Mouse (Mus musculus): ENCODE data around the gene Ppid.

The Ppid gene

DNA sequence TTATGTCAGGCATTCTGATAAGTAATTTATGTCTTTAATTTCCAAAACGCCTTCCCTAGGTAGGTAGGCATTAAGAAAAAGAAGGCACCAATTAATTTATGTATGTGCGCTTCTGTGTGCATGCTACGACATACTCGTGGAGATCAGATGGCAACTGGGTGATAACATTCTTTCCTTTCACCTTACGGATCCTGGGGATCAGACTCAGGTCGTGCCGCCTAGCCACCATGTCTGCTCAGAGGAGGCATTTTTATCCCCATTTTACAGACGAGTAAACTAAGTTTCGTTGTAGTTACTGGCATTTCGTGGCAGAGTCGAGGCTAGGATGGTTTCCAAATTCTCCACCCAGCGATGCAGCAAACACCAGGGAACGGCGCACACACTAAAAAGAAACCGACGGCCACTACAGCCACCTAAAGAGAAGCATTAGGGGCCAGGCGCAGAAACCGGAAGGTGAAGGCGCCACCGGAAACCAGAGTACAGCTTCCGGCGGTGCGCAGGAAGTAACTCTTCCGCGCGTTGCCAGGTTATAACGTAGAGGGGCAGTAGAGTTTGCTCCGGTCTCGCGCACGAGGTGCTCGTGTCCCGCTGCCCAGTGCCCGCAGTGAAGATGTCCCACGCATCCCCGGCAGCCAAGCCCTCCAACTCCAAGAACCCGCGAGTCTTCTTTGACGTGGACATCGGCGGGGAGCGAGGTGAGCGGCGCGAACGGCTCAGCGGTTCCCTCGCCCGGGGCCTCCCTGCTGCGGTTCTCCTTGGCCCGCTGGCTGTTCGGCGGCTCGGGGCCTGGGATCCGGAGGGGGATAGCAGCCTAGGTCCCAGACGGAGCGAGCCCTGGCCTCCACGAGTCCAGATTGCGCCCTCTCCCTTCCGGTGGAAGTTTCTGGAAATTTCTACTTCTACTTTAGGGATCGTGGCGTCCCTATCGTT, at the start of gene Ppid:
Ppid (plus strand) TSS at position 480 of the 930 bp plus-strand sequence.
- in situ Hi-C loops (cut with MboI; ENCODE audit: low pct_unique_long_range_greater_than_20kb in 1 of 2, low sequenced_read_pairs in 2 of 2, unreplicated experiment in 1 of 2): loop anchor here in 1 of 2 experiments (25.0 kb wide), 1 partner anchor 629 kb away; no protein-coding TSS in a partner anchor

DNA sequence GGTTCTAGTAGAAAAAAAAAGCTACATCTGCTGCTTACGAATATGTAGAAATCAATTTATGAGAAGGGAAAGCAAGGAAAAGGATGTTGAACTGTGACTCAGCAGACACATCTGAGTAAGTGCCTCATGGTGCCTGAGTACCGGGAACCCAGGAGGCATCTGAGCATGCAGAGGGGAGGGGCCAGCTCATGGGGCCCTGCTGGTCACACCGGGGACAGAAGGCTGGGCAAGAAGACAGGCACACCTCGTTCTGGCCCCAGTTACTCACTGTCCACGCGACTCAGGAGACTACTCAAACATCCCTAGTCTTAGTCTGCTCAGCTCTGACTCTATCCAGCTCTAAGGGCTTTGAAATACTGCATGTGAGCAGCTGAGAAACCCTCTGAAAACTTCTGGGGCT, 48.6 kb upstream of the Ppid start:
- in situ Hi-C loops (cut with MboI; ENCODE audit: low pct_unique_long_range_greater_than_20kb in 1 of 2, low sequenced_read_pairs in 2 of 2, unreplicated experiment in 1 of 2): no loop called here

DNA sequence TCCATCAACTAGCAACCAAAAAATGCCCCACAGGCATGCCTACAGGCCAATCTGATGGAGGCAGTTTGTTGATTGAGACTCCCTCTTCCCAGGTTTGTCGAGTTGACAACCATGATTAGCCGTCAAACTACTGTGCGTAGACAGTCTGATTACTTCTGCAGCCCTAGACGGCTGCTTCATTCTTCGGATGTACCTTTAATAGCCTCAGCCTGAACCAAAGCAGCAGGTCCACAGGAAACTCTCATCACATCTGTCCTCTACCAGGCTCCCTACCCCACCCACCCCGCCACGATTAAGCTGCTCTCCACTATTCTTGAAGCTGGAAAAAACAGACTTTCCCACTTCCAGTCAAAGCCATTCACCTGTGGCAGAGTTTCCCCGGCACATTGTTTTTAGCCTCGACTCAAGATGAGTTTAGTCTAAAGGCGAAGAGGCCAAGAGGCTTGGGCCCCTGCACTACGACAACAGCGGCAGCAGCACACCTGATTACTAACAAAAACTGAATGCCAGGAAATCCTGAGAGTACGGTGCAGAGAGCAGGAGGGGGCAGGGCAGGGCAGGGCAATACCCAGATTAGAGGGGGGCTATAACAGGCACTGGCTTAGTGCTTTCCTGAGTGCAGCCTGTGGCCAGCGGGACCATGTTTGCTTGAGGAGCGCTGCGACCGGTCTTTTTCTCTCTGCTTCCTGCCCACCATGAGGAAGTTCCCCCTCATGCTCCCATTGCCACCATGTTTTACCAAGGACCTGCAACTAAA, 42.3 kb upstream of the Ppid start:
- in situ Hi-C loops (cut with MboI; ENCODE audit: low pct_unique_long_range_greater_than_20kb in 1 of 2, low sequenced_read_pairs in 2 of 2, unreplicated experiment in 1 of 2): no loop called here

DNA sequence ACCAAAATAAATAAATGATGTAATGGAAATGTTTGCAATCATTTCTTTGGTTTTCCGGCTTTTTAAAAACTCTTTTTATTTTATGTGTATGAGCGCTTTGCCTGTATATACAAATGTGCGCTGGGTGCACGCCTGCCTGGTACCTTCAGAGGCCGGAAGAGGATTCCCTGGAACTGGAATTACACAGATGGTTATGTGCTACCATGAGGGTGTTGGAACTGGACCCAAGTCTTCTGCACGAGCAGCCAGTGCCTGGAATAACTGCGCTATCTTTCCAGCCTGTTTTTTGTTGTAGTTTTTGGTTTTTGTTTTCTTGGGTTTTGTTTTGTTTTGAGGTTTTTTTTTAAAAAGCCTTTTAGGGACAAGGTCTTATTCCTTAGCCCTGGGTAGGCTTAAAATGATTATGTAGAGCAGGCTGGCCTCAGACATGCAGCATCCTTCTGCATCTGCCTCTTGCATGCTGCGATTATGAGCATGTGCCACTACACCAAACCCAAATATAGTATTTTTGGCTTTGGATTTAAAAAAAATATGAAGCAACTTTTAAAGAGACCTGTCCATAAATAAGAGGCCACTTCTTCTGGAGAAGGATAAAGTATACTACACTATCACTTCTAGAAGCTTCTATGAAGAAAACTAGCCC, 41.3 kb upstream of the Ppid start:
- in situ Hi-C loops (cut with MboI; ENCODE audit: low pct_unique_long_range_greater_than_20kb in 1 of 2, low sequenced_read_pairs in 2 of 2, unreplicated experiment in 1 of 2): no loop called here

DNA sequence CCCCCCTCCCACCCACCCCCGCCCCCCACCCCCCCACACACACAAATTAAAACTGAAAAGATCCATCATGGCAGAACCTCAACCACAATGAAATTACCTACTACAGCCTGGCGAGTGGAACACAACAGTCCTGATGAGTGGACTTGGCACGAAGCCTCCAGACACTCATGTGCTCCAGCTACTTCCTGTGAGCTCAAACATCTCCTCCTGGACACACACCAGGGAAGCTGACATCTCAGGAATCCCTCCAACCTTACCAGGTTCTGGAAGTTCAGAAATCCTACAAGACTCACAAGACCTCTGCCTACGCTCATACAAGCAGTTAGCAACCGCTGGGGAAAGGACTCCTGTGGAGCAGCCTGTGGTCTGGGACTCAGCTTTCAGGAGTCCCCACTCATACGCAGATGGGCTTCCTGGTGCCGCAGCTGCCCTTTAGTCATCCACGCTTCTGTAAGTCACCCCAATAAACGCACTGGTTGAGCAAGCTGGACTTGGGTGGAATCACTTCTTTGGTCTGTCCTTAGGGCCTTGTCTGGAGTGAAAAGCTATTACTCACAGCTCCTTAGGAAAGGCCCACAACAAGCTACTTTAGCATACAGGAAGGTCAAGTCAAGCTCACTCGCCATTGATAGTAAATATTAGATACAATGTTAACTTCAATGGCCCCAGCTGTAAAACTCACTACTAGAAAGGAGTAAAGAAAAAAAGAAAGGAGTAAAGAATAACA, 39.2 kb upstream of the Ppid start:
- in situ Hi-C loops (cut with MboI; ENCODE audit: low pct_unique_long_range_greater_than_20kb in 1 of 2, low sequenced_read_pairs in 2 of 2, unreplicated experiment in 1 of 2): no loop called here

DNA sequence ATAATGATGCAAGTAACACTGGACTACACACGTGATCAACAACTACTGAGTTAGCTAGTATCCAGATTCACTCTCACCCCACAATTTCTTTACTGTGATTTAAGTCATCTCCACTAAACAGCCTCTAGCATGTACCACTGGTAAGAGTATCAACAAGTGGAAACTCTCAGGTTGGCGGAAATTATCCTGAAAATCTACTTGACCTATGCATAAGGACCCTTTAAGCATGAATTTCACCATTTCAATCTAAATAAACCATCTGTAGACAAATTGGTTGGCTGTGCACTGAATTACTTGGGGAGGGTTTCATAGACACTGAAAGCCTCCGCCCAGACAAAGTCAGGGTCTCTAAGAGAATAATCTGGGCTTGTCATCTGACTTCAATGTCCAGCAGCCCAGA, 37.4 kb upstream of the Ppid start:
- in situ Hi-C loops (cut with MboI; ENCODE audit: low pct_unique_long_range_greater_than_20kb in 1 of 2, low sequenced_read_pairs in 2 of 2, unreplicated experiment in 1 of 2): no loop called here

DNA sequence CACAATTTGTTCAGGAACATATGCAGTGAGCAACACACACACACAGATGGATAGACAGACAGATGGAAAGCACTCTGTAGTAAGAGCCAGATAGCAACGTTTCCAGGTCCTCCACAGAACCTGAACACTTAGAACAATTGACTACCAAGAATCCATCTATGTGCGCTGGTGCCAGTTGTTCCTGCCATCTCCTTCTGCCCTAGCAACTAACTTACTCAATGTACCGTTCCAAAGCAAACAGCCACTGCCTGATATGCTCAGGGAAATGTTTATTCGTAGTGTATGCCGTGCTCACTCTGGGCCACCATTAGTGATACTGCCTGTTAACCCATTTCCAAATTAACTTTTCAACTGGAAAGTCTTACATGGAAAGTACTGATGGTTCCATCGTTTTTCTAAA, 36.1 kb upstream of the Ppid start:
- in situ Hi-C loops (cut with MboI; ENCODE audit: low pct_unique_long_range_greater_than_20kb in 1 of 2, low sequenced_read_pairs in 2 of 2, unreplicated experiment in 1 of 2): no loop called here

DNA sequence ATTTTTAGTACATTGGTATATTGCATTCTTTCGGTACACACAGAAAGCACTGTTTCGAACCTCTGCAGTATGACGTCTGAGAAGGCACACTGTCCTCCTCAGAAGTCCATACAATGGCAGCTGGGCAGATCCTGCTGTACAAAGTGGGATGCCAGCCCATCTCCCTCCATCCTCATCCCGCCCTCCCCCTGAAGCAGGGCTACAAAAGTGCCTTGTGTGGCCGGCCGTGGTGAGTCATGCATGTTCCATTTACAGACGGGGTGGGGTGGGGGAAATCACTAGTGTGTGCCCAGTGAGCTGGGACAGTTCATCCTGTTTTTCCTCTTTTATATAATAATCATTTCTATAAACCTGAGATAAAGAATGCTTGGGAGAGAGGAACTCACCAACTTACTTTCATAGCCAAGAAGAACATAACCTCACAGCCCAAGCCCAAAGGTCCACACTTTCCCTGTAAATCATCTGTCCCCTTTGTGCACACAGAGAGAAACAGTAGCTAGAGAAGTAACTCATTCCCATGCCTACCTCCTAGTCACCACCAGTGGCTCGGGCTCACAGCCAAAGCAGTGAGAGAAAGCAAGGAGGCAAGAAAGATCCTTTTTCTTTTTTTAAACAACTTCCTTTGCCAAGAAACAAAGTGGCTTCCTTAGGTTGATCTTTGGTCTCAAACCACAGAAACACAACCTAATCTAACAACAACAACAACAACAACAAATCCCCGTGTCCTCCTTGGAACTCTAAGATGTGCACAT, 31.9 kb upstream of the Ppid start:
- in situ Hi-C loops (cut with MboI; ENCODE audit: low pct_unique_long_range_greater_than_20kb in 1 of 2, low sequenced_read_pairs in 2 of 2, unreplicated experiment in 1 of 2): no loop called here

DNA sequence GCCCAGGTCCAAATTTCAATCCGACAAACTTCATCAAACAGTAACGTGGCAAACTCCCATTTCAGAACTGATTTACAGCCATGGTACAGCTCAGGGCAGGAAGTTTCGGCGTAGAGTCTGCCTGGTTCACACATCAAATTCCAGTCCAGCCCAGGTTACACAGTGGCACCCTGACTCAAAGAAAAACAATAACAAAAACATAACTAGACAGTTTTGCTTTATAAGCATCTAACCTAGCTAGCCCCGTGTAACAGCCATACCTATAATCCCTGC, 31.4 kb upstream of the Ppid start:
- in situ Hi-C loops (cut with MboI; ENCODE audit: low pct_unique_long_range_greater_than_20kb in 1 of 2, low sequenced_read_pairs in 2 of 2, unreplicated experiment in 1 of 2): no loop called here

DNA sequence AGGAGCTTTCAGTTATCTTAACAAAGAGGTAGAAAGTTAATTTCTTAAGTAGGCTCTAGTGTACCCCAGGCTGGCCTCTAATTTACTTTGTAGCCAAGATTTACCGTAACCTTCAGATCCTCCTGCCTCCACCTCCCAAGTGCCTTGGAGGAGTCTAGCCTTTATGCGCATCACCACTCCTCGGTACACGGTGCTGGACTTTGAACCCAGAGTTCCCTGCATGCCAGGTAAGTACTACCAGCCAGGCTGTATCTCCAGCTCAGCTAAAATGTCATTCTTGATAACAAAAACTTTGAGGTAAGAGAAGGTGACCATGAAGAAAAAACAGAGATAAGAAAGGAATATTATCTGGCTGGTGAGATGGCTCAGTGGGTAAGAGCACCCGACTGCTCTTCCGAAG, 30.6 kb upstream of the Ppid start:
- in situ Hi-C loops (cut with MboI; ENCODE audit: low pct_unique_long_range_greater_than_20kb in 1 of 2, low sequenced_read_pairs in 2 of 2, unreplicated experiment in 1 of 2): no loop called here

DNA sequence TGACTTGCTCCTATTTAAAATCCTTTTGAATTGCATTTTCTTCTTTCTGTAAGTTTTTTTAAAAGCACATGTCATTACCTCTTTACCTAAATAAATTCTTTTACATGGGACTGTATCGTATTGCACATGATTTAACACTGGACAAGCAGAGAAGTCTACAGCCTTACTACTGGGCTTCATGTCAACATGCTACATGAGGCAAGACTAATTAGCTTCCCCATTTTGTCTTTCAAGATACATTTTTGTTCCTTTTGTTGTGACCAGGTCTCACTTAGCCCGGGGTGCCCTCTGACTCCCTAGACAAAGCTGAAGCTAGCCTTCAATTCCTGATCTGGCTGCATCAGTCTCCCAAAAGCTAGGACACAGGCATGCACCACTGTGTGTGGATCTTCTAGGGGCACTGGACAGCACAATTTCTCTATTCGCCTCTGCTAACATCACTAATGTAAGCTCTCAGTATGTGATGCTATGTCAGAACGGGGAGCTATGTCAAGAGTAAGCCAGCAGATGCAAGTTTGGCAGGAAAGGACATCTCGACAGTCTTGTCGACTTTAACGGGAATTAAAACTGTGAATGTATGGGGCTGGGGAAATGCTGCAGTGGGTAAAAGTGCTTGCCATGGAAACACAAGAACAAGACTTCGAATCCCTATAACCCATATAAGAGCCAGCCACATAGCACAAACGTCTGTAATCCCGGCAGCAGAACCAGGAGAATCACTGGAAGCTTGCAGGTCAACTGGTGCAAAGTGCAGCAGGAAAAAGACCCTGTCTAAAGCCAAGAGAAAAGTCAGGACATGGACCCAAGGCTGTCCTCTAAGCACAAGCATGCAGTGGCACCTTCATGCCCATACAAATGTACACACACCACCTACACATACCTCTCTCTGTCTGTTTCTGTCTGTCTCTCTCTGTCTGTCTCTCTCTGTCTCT, 29.1 kb upstream of the Ppid start:
- in situ Hi-C loops (cut with MboI; ENCODE audit: low pct_unique_long_range_greater_than_20kb in 1 of 2, low sequenced_read_pairs in 2 of 2, unreplicated experiment in 1 of 2): no loop called here

DNA sequence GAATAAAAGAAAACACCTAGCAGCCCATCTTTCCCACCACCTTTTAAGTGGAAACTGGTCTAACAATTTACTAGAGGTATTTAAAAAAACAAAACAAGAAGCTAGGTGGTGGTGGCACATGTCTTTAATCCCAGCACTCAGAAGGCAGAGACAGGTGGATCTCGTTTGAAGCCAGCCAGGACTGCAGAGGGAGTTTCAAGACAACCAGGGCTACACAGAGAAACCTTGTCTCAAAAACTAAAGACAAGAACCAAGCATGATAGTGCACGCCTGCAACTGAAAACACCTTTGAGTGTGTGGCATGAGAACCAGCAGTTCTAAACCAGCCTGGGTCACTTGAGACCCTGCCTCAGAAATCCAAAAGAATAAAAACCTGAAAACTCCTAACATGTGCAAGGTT, 27.6 kb upstream of the Ppid start:
- in situ Hi-C loops (cut with MboI; ENCODE audit: low pct_unique_long_range_greater_than_20kb in 1 of 2, low sequenced_read_pairs in 2 of 2, unreplicated experiment in 1 of 2): no loop called here

DNA sequence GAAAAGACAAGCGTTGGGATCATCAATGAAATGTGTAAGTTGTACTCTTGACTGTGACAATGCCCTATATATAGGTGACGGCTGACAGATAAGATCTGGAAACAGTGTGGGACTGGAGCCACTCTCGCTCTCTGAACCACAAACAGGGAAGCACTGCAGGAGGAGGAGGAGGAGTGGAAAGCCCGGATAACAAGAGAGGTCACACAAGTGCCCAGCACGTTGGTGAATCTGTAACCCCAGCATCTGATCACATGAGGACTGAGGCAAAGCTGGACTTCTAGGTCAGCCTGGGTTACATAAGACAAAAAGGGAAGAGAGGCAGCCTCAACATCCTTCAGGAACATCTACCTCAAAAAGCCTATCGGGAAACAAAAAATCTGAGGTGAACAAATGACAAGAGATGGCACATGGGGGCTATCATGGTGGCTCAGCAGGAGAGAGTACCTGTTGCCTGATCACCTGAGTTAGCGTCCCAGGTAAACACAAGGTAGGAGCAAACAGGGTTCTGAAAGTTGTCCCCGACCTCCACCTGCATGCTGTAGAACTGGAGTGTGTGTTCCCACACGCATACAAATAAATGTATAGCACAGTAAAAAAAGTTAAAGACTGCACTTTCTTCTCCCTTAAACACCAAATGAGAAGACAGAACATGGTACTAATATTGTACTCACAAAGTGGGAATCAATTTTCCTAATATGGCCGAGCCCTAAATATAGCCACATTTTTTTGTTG, 26.1 kb upstream of the Ppid start:
- in situ Hi-C loops (cut with MboI; ENCODE audit: low pct_unique_long_range_greater_than_20kb in 1 of 2, low sequenced_read_pairs in 2 of 2, unreplicated experiment in 1 of 2): no loop called here

DNA sequence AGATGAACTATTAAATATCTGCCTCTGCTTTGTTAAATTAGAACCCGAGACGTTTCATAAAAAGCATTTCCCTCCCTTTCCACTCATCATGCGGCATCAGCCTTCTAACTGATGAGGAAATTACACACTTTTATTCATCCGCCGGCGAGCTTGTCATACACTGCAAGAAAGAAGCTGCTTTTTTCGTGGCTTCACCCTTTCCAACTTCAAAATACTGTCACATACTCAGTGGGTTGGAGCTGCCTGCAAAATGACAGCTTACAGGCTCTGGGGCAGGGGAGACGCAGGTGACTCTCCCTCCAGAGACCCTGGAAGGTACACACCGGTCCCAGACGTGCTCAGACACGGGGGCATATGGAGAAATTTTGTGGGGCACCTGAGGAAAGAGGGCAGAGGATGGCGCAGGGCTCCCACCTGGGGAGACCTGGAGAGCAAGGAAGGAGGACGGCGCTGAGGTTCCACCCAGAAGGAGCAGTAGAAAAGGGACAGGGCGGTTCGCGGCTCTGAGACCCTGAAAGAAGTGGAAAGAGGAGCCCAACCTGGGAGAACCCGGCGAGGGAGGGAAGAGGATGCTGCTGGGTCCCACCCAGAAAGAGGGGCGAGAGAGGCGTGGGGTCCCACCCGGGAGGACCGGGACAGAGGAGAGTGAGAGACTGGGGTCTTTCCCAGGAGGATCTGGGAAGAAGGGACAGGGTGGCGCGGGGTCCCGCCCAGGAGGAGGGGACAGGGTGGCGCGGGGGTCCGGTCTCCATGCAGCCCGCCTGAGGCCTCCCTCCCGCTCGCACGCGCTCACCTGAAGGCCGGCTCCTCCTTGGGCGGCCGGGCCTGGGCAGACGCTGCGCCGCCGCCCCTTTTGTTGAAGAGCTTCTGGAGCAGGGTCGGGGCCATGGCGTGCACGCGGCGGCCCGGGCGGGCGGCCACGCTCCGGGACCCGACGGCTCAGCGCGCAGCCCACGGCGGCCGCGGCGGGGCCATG, 24.1 kb upstream of the Ppid start:
- in situ Hi-C loops (cut with MboI; ENCODE audit: low pct_unique_long_range_greater_than_20kb in 1 of 2, low sequenced_read_pairs in 2 of 2, unreplicated experiment in 1 of 2): no loop called here

DNA sequence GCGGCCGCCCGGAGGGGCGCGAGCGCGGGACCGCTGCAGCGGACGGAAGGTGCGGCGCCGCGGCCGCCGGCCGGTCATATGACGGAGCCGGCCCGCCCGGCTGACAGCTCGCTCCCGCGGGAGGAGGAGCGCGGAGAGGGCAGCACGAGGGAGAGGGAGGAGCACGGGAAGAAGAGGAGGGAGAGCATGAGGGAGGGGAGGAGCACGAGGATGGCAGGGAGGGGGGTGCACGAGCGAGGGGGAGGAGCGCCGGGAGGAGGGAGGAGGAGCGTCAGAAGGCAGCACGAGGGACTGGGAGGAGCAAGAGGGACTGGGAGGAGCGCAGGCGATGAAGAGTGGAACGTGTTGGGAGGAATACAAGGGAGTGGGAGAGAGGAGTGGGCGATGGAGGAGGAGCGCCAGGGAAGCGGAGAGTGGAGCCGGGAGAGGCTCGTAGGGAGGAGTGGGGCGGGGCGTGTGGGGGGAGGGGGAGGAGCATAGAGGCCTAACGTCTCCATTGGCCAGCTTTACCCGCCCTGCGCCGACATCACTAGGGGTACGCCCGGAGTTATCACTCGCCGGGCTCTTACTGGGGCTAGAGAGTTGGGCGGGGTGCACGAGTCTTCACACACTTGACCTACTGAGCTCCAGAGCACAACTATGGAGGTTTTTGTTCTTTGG, 23.3 kb upstream of the Ppid start, which contains the start of gene Fnip2:
Fnip2 (minus strand) TSS at position 94 of the 660 bp plus-strand sequence.
- in situ Hi-C loops (cut with MboI; ENCODE audit: low pct_unique_long_range_greater_than_20kb in 1 of 2, low sequenced_read_pairs in 2 of 2, unreplicated experiment in 1 of 2): no loop called here
